Mouse (Mus musculus) midbrain, embryonic 10.5 days (tissue): ENCODE data around the gene Ablim2. TPM values are rescaled to one million over a fixed set of nuclear protein-coding genes. Genes with fewer than 3 reads are reported as not detected.
A peak's percentile ranks its signal among the peaks of the same experiment; 100 is the strongest.

Experiments used
- DNase-seq: peaks from one replicate; pipeline ENCODE4 v3.0.0-alpha.2; 2017; ENCODE audit warnings: low spot score
- H3K27ac ChIP-seq: fragments of 300-500 bp; sonication (generic); replicated peaks from 2 replicates; pipeline ENCODE4 v1.5.1; 2016; ENCODE audit warnings: mild to moderate bottlenecking
- H3K27me3 ChIP-seq: fragments of 300-500 bp; sonication (generic); 2 replicates; pipeline ENCODE4 v1.6.1; 2016; ENCODE audit warnings: low read depth, mild to moderate bottlenecking; ENCODE audit not compliant: poor library complexity, severe bottlenecking
- H3K36me3 ChIP-seq: fragments of 300-500 bp; sonication (generic); 2 replicates; pipeline ENCODE4 v1.6.1; 2016; ENCODE audit warnings: mild to moderate bottlenecking, moderate library complexity
- H3K4me1 ChIP-seq: fragments of 300-500 bp; sonication (generic); 2 replicates; pipeline ENCODE4 v1.6.1; 2016
- H3K4me3 ChIP-seq: fragments of 300-500 bp; sonication (generic); 2 replicates; pipeline ENCODE4 v1.5.1; 2016; ENCODE audit warnings: mild to moderate bottlenecking, moderate library complexity
- H3K9me3 ChIP-seq: fragments of 300-500 bp; sonication (generic); replicated peaks from 2 replicates; pipeline ENCODE4 v1.6.1; 2016; ENCODE audit warnings: mild to moderate bottlenecking
- WGBS: fragments of 180-500 bp; shearing (Covaris S2); methylation state at CpG from one replicate; pipeline ENCODE4 v1.1.7; 2016; 5-methylcytosine and 5-hydroxymethylcytosine counted together
- polyA plus RNA-seq: library from polyadenylated mRNA; unstranded; fragments of >200 nt; fragmentation: Nextera tagmentation; extraction: Ambion mirVana; gene quantifications from 2 replicates; pipeline ENCODE4 v1.2.1, GENCODE M21; 2016

Gene Ablim2
- polyA plus RNA-seq, 1 experiment from 2014 or later = 0.84 TPM

DNA sequence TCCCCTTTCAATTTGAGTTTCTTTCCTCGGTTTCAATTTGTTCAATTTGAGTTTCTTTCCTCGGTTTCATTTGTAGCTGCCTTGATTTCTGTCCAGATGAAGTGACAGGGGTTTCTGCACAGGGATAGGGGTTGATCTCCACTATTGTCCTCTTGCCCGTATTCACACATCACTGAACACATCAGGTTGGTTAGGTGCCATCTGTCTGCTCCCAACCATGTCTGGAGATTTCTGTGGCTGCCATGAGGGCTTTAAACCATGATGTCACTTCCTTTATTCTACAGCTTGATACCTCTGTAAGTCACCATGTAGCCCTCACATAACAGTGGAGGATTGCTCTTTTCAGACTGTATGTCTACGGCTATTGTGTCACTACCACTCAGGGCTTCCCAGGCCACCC is 139.5 kb downstream of the Ablim2 start:
- Histone ChIP-seq H3K9me3 (no peaks in the 10 kb centered on the region), H3K4me1 (peaks cover 71% of the 10 kb centered on the region), H3K27ac (no peak overlapping the region), H3K36me3 (no peaks in the 10 kb centered on the region), H3K27me3 (peaks cover 24% of the 10 kb centered on the region), H3K4me3 (no peak overlapping the region)
- 87% methylated on average over 4 of the region's 4 CpGs for WGBS
- no peak for DNase-seq

GRCm38 (mm10) chr5:35898114-35898513 is 140.4 kb downstream of the Ablim2 start:
- Histone ChIP-seq H3K9me3 (no peaks in the 10 kb centered on the region), H3K4me3 (no peak overlapping the region), H3K36me3 (no peaks in the 10 kb centered on the region), H3K27ac (no peak overlapping the region), H3K27me3 (peaks cover 18% of the 10 kb centered on the region), H3K4me1 (peaks cover 71% of the 10 kb centered on the region)
- DNase-seq = no peak
- 74% methylated on average over 4 of the region's 4 CpGs for WGBS

- H3K36me3 ChIP-seq = no peaks in the 10 kb centered on the region
- no peak overlapping the region for H3K27ac ChIP-seq
- peaks cover 17% of the 10 kb centered on the region for H3K27me3 ChIP-seq
- 90% methylated on average over 3 of the region's 3 CpGs for WGBS
- H3K9me3 ChIP-seq = no peaks in the 10 kb centered on the region
- peaks cover 73% of the 10 kb centered on the region for H3K4me1 ChIP-seq
- DNase-seq = no peak
- no peak overlapping the region for H3K4me3 ChIP-seq
Measured at GRCm38 (mm10) chr5:35898994-35899393, 141.3 kb downstream of the Ablim2 start.

DNA sequence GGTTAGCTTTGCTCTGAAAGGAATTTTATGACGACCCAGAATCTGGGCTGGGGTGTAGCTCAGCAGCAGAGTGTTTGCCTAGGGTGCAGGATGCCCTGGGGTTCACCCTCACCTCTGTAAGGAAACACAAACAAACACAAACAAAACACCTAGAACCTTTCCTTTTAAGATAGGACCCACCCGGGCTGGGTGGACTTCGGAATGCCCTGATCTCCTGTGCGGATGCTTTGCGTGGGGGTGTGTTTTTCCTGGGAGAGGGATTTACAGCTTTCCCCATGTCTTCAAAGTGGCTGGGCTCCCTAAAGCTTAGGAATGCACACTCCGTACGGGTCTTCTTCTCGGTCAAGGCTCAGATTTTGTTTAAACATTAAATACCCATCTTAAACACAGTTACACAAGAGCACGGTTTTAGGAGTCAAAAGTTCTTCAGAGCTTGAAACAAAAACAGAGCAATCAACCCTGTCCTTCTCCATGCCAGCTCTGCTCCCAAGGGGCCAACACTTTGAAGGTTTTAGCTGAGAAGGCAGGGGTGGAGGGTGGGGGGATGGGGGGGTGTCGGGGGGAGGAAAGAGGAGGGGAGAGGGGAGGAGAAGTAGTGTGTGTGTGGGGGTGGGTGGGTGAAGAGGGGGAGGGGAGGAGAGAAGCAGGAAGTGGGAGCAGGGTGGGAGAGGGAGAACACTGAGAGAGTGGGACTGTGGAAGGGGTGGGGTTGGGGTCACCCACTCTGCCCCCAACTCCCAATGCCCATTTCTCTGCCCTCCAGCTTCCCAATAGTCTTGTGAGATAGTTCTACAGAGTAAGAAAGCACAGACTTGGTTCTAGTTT is 142.9 kb downstream of the Ablim2 start:
- Histone ChIP-seq H3K27me3 (peaks cover under 1% of the 10 kb centered on the region; the same call in 1 of the 2 replicates), H3K36me3 (no peaks in the 10 kb centered on the region), H3K4me1 (peaks cover 73% of the 10 kb centered on the region), H3K9me3 (no peaks in the 10 kb centered on the region), H3K27ac (peak overlapping the region; percentile 73; the same call in 1 of the 2 replicates), H3K4me3 (no peak overlapping the region)
- DNase-seq = no peak
- 18% methylated on average over 10 of the region's 10 CpGs for WGBS

GRCm38 (mm10) chr5:35901226-35901809 is 143.6 kb downstream of the Ablim2 start:
- Histone ChIP-seq H3K27me3 (no peaks in the 10 kb centered on the region), H3K27ac (peak overlapping the region; percentile 73; the same call in 1 of the 2 replicates), H3K9me3 (no peaks in the 10 kb centered on the region), H3K36me3 (no peaks in the 10 kb centered on the region), H3K4me3 (peak overlapping the region; percentile 16; the same call in 1 of the 2 replicates), H3K4me1 (peaks cover 70% of the 10 kb centered on the region)
- WGBS = 47% methylated on average over 12 of the region's 12 CpGs
- peak; percentile 25 for DNase-seq

DNA sequence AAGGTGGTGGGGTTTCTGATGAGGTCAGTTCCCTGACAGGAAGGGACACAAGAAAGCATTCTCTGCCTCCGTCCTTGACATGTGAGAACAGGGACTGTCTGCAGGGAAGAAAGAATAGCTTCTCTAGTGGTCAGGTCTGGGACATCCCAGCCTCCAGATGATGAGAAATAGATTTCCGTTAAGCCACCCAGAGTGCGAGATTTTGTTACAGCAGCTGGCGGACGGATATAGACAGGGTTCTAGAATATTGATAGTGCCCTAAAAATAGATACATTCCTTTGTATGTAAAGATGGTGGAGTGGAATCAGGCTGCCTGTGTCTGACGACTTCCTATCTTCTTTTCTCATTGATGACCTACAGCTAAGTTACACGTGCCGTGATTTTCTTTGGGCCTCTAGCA is 145.8 kb downstream of the Ablim2 start:
- Histone ChIP-seq H3K27ac (no peak overlapping the region; the same call in 1 of the 2 replicates), H3K4me3 (no peak overlapping the region), H3K36me3 (no peaks in the 10 kb centered on the region), H3K9me3 (no peaks in the 10 kb centered on the region), H3K4me1 (peaks cover 81% of the 10 kb centered on the region), H3K27me3 (no peaks in the 10 kb centered on the region)
- no peak for DNase-seq
- 79% methylated on average over 8 of the region's 8 CpGs for WGBS

GRCm38 (mm10) chr5:35905283-35905682 is 147.6 kb downstream of the Ablim2 start:
- DNase-seq = no peak
- no peaks in the 10 kb centered on the region for H3K27me3 ChIP-seq
- 80% methylated on average over 8 of the region's 8 CpGs for WGBS
- H3K4me1 ChIP-seq = peaks cover 78% of the 10 kb centered on the region
- no peak overlapping the region for H3K4me3 ChIP-seq
- H3K27ac ChIP-seq = no peak overlapping the region
- H3K36me3 ChIP-seq = no peaks in the 10 kb centered on the region
- no peaks in the 10 kb centered on the region for H3K9me3 ChIP-seq

DNA sequence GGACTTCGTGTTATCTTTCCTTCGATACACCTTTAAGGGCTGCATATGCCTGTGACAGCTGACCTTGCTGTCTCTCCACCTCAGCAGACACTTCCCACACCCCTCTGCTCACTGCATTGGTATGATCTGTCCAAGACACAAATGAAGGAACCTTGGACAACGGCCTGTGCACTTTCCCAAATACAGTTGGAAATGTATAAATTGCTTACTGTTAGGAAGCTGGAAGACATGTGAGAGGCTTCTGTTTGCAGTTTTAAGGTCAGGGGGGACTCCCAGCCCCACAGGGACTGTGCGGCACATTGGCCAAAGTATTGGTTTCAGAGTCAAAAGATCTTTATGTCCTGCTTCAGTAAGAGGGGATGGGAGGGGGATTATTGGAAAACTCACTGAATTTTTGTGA is 149.4 kb downstream of the Ablim2 start:
- WGBS = 81% methylated on average over 4 of the region's 4 CpGs
- H3K9me3 ChIP-seq = no peaks in the 10 kb centered on the region; the same call in 1 of the 2 replicates
- no peak overlapping the region for H3K4me3 ChIP-seq
- H3K27ac ChIP-seq = no peak overlapping the region
- peaks cover 4% of the 10 kb centered on the region; the same call in 1 of the 2 replicates for H3K36me3 ChIP-seq
- no peak for DNase-seq
- H3K4me1 ChIP-seq = peaks cover 64% of the 10 kb centered on the region
- H3K27me3 ChIP-seq = no peaks in the 10 kb centered on the region

- Histone ChIP-seq H3K36me3 (peaks cover 11% of the 10 kb centered on the region; the same call in 1 of the 2 replicates), H3K27me3 (no peaks in the 10 kb centered on the region), H3K4me3 (0 out of 2 replicates have a peak overlapping the region, but pooled peaks have one; percentile 14), H3K27ac (peak overlapping the region; percentile 39), H3K4me1 (peaks cover 64% of the 10 kb centered on the region), H3K9me3 (no peaks in the 10 kb centered on the region; the same call in 1 of the 2 replicates)
- 53% methylated on average over 15 of the region's 15 CpGs for WGBS
- peak; percentile 34 for DNase-seq
Measured at GRCm38 (mm10) chr5:35907633-35908426, 150.2 kb downstream of the Ablim2 start.

- Histone ChIP-seq H3K27ac (peak overlapping the region; percentile 39), H3K4me1 (peaks cover 54% of the 10 kb centered on the region), H3K9me3 (no peaks in the 10 kb centered on the region; the same call in 1 of the 2 replicates), H3K4me3 (no peak overlapping the region), H3K36me3 (peaks cover 13% of the 10 kb centered on the region; the same call in 1 of the 2 replicates), H3K27me3 (no peaks in the 10 kb centered on the region)
- DNase-seq = no peak
- WGBS = 84% methylated on average over 13 of the region's 13 CpGs
Measured at GRCm38 (mm10) chr5:35908626-35909443, 151.2 kb downstream of the Ablim2 start.

DNA sequence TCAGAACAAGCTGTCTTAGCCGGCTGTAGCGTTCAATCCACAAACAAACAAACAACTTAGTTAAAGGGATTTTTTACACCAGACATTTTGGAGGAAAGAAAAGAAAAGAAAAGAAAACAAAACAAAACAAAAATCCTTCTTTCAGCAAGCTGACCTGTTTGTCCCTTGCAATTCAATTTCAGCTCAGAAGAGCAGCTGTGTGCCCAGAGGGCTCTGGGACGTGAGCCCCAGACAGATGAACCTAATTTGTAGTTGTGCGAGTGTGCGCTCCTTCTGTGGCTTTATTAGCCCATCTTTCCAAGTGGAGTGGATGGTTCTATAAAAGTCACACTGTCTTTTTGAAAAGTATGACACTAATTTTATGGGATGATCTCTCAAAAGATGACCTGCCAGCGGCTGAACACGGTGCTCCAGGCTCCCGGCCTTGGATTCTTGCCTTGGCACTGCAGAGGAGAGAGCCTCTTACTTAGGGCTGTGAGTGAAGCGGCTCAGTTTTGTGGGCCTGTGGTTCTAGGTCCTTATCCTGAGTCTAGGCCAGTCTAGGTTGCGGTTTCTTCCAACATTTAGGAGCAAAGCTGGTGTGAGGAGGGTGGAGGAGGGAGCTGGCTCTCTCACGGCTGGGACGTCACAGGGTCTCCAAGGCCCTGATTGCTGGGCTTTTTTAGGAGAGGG is 158.1 kb downstream of the Ablim2 start:
- Histone ChIP-seq H3K36me3 (peaks cover 13% of the 10 kb centered on the region; the same call in 1 of the 2 replicates), H3K27me3 (no peaks in the 10 kb centered on the region), H3K27ac (peak overlapping the region; percentile 66), H3K4me3 (no peak overlapping the region), H3K9me3 (no peaks in the 10 kb centered on the region; the same call in 1 of the 2 replicates), H3K4me1 (peaks cover 52% of the 10 kb centered on the region)
- no peak for DNase-seq
- WGBS = 75% methylated on average over 12 of the region's 12 CpGs
